Mouse (Mus musculus) lung, adult 2 months (tissue): ENCODE data around the gene Usf1. TPM values are rescaled to one million over a fixed set of nuclear protein-coding genes. Genes with fewer than 3 reads are reported as not detected.

Source experiments
- DNase-seq: peaks from one replicate; pipeline ENCODE4 v3.0.0; 2022
- H3K4me1 ChIP-seq: fragments of 200-500 bp; 2 replicates; pipeline ENCODE4 v1.6.1; 2011; ENCODE audit warnings: low read length; ENCODE audit not compliant: control insufficient read depth, insufficient read depth
- H3K4me3 ChIP-seq: fragments of 200-500 bp; replicated peaks from 2 replicates; pipeline ENCODE3; 2011; ENCODE audit warnings: low read depth, mild to moderate bottlenecking, control low read depth, low read length; ENCODE audit errors: extremely low read depth
- CTCF ChIP-seq: fragments of 200-500 bp; IDR thresholded peaks from 2 replicates; pipeline ENCODE4 v1.5.1; 2011; ENCODE audit warnings: mild to moderate bottlenecking, low read length, control low read depth; ENCODE audit not compliant: insufficient read depth
- POLR2A ChIP-seq: fragments of 200-500 bp; IDR thresholded peaks from 2 replicates; pipeline ENCODE4 v1.6.1; 2011; ENCODE audit warnings: low read depth, mild to moderate bottlenecking, control low read depth, low read length, borderline replicate concordance; ENCODE audit errors: extremely low read depth
- WGBS: fragments of 180-500 bp; shearing (Covaris S2); methylation state at CpG from one replicate; pipeline ENCODE4 v1.1.7; 2018; 5-methylcytosine and 5-hydroxymethylcytosine counted together
- polyA plus RNA-seq: library from polyadenylated mRNA; depleted of rRNA; stranded (reverse); fragments of >200 nt; gene quantifications from 2 replicates; pipeline ENCODE4 v1.2.3, GENCODE M21; 2012; rRNA removed

Usf1 gene
- 95.3 and 107 TPM in 2 replicates for polyA plus RNA-seq

GRCm38 (mm10) chr1:171410947-171411484 lies at the start of gene Usf1:
Gene Usf1 (plus strand): TSS chr1:171411313.
- peak; percentile 95 for DNase-seq
- WGBS, result under 1% methylated on average over 36 of the region's 36 CpGs
- TF ChIP-seq CTCF, result no peak
- peak; percentile 71; the same call in 1 of the 2 replicates for TF ChIP-seq POLR2A
- 0 out of 2 replicates have a peak, but pooled peaks cover 2% of the 10 kb centered on the region for H3K4me1 ChIP-seq
- peak within 1 kb of the TSS; percentile 100 for H3K4me3 ChIP-seq

GRCm38 (mm10) chr1:171365934-171366333 lies 45.2 kb upstream of the Usf1 start:
- DNase-seq, result no peak
- TF ChIP-seq CTCF, result no peak
- TF ChIP-seq POLR2A, result no peak
- 42% methylated on average over 7 of the region's 7 CpGs for WGBS

DNA sequence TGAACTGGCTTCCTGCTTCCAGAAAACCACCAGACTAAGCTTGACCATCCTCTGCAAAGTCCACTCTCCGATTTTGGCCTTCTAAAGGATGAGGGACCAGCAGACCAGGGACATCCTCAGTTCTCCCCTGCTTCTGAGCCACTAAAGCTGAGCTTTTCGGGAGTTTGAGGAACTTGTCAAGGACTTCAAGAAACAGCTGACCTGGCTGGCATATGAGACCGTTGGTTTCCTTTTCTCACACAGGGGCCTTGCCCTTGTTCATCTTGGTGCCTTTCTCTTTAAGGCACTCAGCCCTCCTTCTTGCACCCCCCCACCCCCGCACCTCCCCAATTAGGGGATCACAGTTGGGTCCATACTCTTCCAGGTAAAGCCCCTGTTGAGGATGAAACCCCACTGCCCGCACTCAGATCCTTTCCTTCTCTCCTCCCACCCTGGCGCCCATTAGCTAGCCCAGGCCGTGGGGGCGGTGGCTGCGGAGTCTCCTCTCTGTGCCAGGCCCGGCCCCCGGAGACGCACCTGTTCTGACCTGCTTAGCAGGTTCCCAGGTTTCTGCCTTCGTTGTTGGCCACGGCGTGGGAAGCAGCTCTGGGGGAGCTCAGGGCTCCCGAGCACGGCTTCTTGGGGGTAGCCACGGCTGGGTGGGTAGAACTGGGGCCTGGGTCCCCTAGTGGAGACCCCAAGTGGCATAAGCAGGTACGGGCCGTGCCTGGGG lies 41.1 kb upstream of the Usf1 start, which contains the start of gene Nectin4:
Gene Nectin4 (plus strand): TSS at position 255 of the 712 bp plus-strand sequence.
- 30% methylated on average over 20 of the region's 20 CpGs for WGBS
- Histone ChIP-seq H3K4me1 (peaks cover 3% of the 10 kb centered on the region; the same call in 1 of the 2 replicates), H3K4me3 (peak within 1 kb of the TSS; percentile 46)
- no peak for TF ChIP-seq CTCF
- peak; percentile 64; the same call in 1 of the 2 replicates for TF ChIP-seq POLR2A
- peak; percentile 71 for DNase-seq

More at GRCm38 (mm10) chr1:171365934-171366333, 45.2 kb upstream of the Usf1 start:
- Histone ChIP-seq H3K4me1 (no peaks in the 10 kb centered on the region), H3K4me3 (no peak overlapping the region)

GRCm38 (mm10) chr1:171372880-171373279 lies 38.2 kb upstream of the Usf1 start:
- WGBS, result 61% methylated on average over 3 of the region's 3 CpGs
- TF ChIP-seq POLR2A (no peak), CTCF (no peak)
- Histone ChIP-seq H3K4me1 (peaks cover 7% of the 10 kb centered on the region), H3K4me3 (no peak overlapping the region)
- no peak for DNase-seq

DNA sequence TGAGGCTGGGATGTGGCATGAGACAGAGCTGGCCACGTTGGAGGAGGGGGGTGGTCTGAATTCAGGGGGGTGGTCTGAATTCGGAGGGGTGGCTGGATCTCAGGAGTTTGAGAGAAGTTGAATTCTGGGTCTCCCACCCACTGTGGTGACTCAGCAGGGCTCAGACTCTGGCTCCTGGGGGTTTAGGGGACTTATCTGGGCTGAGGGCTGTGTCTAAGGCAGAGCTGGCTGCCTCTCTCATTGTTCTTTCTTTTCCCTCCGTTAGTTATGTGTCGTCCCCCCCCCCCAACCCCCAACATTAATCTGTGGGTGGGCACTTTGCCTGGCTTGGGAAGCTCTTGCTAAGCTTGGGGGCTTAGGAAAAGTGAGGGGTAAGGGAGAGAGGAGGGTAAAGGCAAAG lies 37.2 kb upstream of the Usf1 start:
- DNase-seq, result no peak
- Histone ChIP-seq H3K4me1 (peaks cover 7% of the 10 kb centered on the region), H3K4me3 (no peak overlapping the region)
- WGBS, result 11% methylated on average over 3 of the region's 4 CpGs
- TF ChIP-seq POLR2A (no peak), CTCF (no peak)

DNA sequence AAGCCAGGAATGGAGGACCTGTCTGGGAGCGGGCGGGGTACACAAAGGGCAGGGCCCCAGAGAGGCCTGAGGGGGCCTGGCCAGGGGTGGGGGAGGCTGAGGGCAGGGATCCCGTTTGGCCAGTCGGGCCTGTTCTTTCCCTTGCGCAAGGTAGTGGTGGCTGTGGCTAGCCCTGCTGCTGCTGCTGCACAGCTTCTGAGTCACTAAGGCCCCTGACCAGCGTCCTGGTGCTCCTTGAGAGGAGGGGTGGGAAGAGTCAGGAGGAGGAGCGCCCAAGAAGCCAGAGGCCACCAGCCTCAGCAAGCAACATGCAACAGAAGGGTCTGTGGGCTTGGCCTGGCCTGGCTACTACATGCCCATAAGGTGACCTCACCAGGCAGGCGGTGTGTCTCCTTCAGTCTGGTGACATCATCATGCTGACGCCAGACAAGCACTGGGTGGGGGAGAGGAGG lies 35.4 kb upstream of the Usf1 start:
- H3K4me3 ChIP-seq, result no peak overlapping the region
- peaks cover 11% of the 10 kb centered on the region for H3K4me1 ChIP-seq
- TF ChIP-seq CTCF (no peak), POLR2A (no peak)
- peak; percentile 80 for DNase-seq
- WGBS, result 44% methylated on average over 9 of the region's 9 CpGs

- no peak for DNase-seq
- H3K4me1 ChIP-seq, result peaks cover 11% of the 10 kb centered on the region
- TF ChIP-seq POLR2A, result no peak
- TF ChIP-seq CTCF, result no peak
- WGBS, result 85% methylated on average over 6 of the region's 6 CpGs
- H3K4me3 ChIP-seq, result no peak overlapping the region
Observed at GRCm38 (mm10) chr1:171378298-171378697, 32.8 kb upstream of the Usf1 start.

- TF ChIP-seq CTCF, result peak; percentile 76
- TF ChIP-seq POLR2A, result no peak
- WGBS, result 7% methylated on average over 31 of the region's 31 CpGs
- peak; percentile 78 for DNase-seq
- no peak overlapping the region for H3K4me3 ChIP-seq
- peaks cover 8% of the 10 kb centered on the region for H3K4me1 ChIP-seq
Observed at GRCm38 (mm10) chr1:171379935-171380599, 31.0 kb upstream of the Usf1 start.

GRCm38 (mm10) chr1:171382096-171382620 lies 29.0 kb upstream of the Usf1 start:
- DNase-seq, result no peak
- Histone ChIP-seq H3K4me1 (peaks cover 5% of the 10 kb centered on the region; the same call in 1 of the 2 replicates), H3K4me3 (no peak overlapping the region)
- TF ChIP-seq CTCF, result no peak
- no peak for TF ChIP-seq POLR2A
- 74% methylated on average over 11 of the region's 11 CpGs for WGBS
